Mouse (Mus musculus): ENCODE measurements around the gene Kcnk10. TPM values are rescaled to one million over a fixed set of nuclear protein-coding genes. Genes with fewer than 3 reads are reported as not detected.

The Kcnk10 gene
- polyA plus RNA-seq, 1 experiment: 0.13 TPM

- TF ChIP-seq POLR2A (IDR thresholded peaks at IDR 0.05; ENCODE audit: low read depth, low read length): no peak
- no peak for TF ChIP-seq CTCF (IDR thresholded peaks at IDR 0.05; ENCODE audit: extremely low read depth, insufficient read depth, insufficient read length, insufficient replicate concordance)
- 79% methylated on average over 3 of the region's 3 CpGs for WGBS
- H3K4me1 ChIP-seq (ENCODE audit: control insufficient read depth, insufficient read depth, insufficient read length): no peaks in the 10 kb centered on the region
These were observed 134.4 kb downstream of the Kcnk10 start for GRCm38 (mm10) chr12:98443754-98444153.

DNA sequence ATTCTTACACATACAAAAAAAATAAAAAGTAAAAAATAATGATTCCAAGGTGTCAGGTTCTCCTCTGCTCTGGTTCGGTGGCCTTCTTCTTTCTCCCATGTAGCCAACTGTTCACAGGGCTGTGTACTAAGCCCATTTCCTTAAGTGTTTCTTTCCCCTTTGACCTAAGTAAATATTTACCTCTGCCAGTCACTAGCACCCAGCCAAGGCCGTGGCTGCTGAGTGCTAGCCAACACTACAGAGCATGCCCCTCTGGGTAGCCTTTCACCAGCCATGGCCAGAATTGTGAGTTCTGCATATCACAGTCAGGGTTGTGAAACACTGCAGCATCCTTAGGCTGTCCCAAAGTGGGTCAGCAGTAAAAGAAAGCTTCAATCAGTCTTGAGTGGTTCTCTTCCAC, 140.0 kb downstream of the Kcnk10 start:
- H3K4me3 ChIP-seq (ENCODE audit: extremely low read depth, insufficient read depth, insufficient read length): no peak overlapping the region
- DNase-seq (ENCODE audit: low read depth in 1 of 2, low spot score in 2 of 2): no peak
- H3K4me1 ChIP-seq (ENCODE audit: control insufficient read depth, insufficient read depth, insufficient read length): no peaks in the 10 kb centered on the region
- TF ChIP-seq POLR2A (IDR thresholded peaks at IDR 0.05; ENCODE audit: low read depth, low read length) (no peak), CTCF (IDR thresholded peaks at IDR 0.05; ENCODE audit: extremely low read depth, insufficient read depth, insufficient read length, insufficient replicate concordance) (no peak)
- 65% methylated on average over 2 of the region's 2 CpGs for WGBS
- H3K36me3 ChIP-seq (ENCODE audit: control insufficient read depth, insufficient read depth, low read length): no peaks in the 10 kb centered on the region
- H3K27ac ChIP-seq (ENCODE audit: insufficient read depth, low read length): no peak overlapping the region
- H3K27me3 ChIP-seq (ENCODE audit: control insufficient read depth, insufficient read depth, low read length): no peaks in the 10 kb centered on the region

More at GRCm38 (mm10) chr12:98443754-98444153, 134.4 kb downstream of the Kcnk10 start:
- no peak overlapping the region for H3K27ac ChIP-seq (ENCODE audit: insufficient read depth, low read length)
- no peaks in the 10 kb centered on the region for H3K27me3 ChIP-seq (ENCODE audit: control insufficient read depth, insufficient read depth, low read length)
- no peak overlapping the region for H3K4me3 ChIP-seq (ENCODE audit: extremely low read depth, insufficient read depth, insufficient read length)
- H3K36me3 ChIP-seq (ENCODE audit: control insufficient read depth, insufficient read depth, low read length): no peaks in the 10 kb centered on the region
- no peak for DNase-seq (ENCODE audit: low read depth in 1 of 2, low spot score in 2 of 2)

DNA sequence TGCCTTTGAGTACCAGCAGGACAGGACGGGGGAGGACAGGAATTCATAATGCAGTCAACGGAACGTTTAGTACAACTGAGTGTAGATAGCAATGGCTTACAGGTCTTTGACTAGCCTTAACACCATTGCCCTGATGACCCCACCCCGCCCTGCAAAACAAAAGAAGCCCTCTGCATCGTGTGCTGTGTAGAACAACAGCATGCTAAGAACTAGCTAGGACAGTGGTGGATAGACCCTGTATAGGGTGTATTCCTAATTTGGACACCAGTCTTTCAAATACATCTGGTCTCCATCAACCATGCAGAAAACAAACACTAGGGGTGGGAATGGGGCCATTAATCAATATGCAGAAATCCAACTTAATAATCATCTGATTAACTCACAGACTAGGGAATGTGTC, 147.4 kb downstream of the Kcnk10 start:
- no peak overlapping the region for H3K4me3 ChIP-seq (ENCODE audit: extremely low read depth, insufficient read depth, insufficient read length)
- H3K4me1 ChIP-seq (ENCODE audit: control insufficient read depth, insufficient read depth, insufficient read length): no peaks in the 10 kb centered on the region
- H3K27me3 ChIP-seq (ENCODE audit: control insufficient read depth, insufficient read depth, low read length): no peaks in the 10 kb centered on the region
- TF ChIP-seq POLR2A (IDR thresholded peaks at IDR 0.05; ENCODE audit: low read depth, low read length): no peak
- TF ChIP-seq CTCF (IDR thresholded peaks at IDR 0.05; ENCODE audit: extremely low read depth, insufficient read depth, insufficient read length, insufficient replicate concordance): no peak
- DNase-seq (ENCODE audit: low read depth in 1 of 2, low spot score in 2 of 2): no peak
- H3K27ac ChIP-seq (ENCODE audit: insufficient read depth, low read length): no peak overlapping the region
- WGBS: 92% methylated on average over 5 of the region's 5 CpGs
- H3K36me3 ChIP-seq (ENCODE audit: control insufficient read depth, insufficient read depth, low read length): no peaks in the 10 kb centered on the region

DNA sequence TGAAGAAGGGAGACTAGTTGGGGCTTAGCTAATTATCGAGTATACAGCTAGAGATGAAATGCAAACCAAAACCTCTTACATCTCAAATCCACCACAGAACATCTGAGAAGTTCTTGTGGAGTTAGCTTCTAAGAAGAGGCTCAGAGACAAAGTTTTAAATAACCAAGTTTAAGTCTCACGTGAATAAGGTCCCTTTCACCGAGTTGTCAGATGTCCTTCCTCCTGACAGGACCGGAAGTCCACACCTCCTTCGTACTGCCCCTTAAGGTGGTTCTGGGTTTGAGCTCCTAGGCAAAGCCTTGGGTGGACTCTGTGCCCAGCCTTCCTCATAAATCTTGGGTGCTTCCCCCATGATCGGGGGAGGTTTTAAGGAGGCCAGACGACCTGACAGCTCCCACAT, 156.8 kb downstream of the Kcnk10 start:
- Histone ChIP-seq H3K27ac (ENCODE audit: insufficient read depth, low read length) (no peak overlapping the region), H3K4me1 (ENCODE audit: control insufficient read depth, insufficient read depth, insufficient read length) (no peaks in the 10 kb centered on the region), H3K4me3 (ENCODE audit: extremely low read depth, insufficient read depth, insufficient read length) (no peak overlapping the region), H3K27me3 (ENCODE audit: control insufficient read depth, insufficient read depth, low read length) (no peaks in the 10 kb centered on the region), H3K36me3 (ENCODE audit: control insufficient read depth, insufficient read depth, low read length) (no peaks in the 10 kb centered on the region)
- 71% methylated on average over 7 of the region's 7 CpGs for WGBS
- no peak for DNase-seq (ENCODE audit: low read depth in 1 of 2, low spot score in 2 of 2)
- TF ChIP-seq POLR2A (IDR thresholded peaks at IDR 0.05; ENCODE audit: low read depth, low read length) (no peak), CTCF (IDR thresholded peaks at IDR 0.05; ENCODE audit: extremely low read depth, insufficient read depth, insufficient read length, insufficient replicate concordance) (no peak)

GRCm38 (mm10) chr12:98419849-98420248, 158.3 kb downstream of the Kcnk10 start:
- H3K27me3 ChIP-seq (ENCODE audit: control insufficient read depth, insufficient read depth, low read length): no peaks in the 10 kb centered on the region
- H3K27ac ChIP-seq (ENCODE audit: insufficient read depth, low read length): no peak overlapping the region
- DNase-seq (ENCODE audit: low read depth in 1 of 2, low spot score in 2 of 2): no peak
- TF ChIP-seq CTCF (IDR thresholded peaks at IDR 0.05; ENCODE audit: extremely low read depth, insufficient read depth, insufficient read length, insufficient replicate concordance) (no peak), POLR2A (IDR thresholded peaks at IDR 0.05; ENCODE audit: low read depth, low read length) (no peak)
- H3K4me3 ChIP-seq (ENCODE audit: extremely low read depth, insufficient read depth, insufficient read length): no peak overlapping the region
- 79% methylated on average over 6 of the region's 6 CpGs for WGBS
- H3K36me3 ChIP-seq (ENCODE audit: control insufficient read depth, insufficient read depth, low read length): no peaks in the 10 kb centered on the region
- no peaks in the 10 kb centered on the region for H3K4me1 ChIP-seq (ENCODE audit: control insufficient read depth, insufficient read depth, insufficient read length)

DNA sequence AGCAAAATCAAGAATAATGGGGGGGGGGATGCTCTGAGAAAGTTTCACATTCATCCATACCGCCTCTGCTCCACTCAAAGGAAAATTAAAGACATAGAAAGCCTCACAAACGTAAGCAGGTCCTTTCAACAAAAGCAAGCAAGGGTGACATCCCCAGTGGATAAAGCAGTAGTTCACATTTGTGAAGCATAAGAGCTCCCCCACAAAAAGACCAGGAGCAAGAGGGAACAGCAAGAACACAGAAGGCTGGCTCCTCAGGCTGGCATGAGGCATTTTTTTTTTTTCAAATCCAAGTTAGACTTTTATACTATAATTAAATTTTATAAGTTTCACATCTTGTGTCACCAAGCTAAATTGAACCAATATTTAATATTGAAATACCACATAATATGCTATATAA, 168.5 kb downstream of the Kcnk10 start:
- WGBS: 60% methylated on average over 2 of the region's 2 CpGs
- no peaks in the 10 kb centered on the region for H3K4me1 ChIP-seq (ENCODE audit: control insufficient read depth, insufficient read depth, insufficient read length)
- DNase-seq (ENCODE audit: low read depth in 1 of 2, low spot score in 2 of 2): no peak
- no peaks in the 10 kb centered on the region for H3K36me3 ChIP-seq (ENCODE audit: control insufficient read depth, insufficient read depth, low read length)
- H3K4me3 ChIP-seq (ENCODE audit: extremely low read depth, insufficient read depth, insufficient read length): no peak overlapping the region
- H3K27ac ChIP-seq (ENCODE audit: insufficient read depth, low read length): no peak overlapping the region
- no peaks in the 10 kb centered on the region for H3K27me3 ChIP-seq (ENCODE audit: control insufficient read depth, insufficient read depth, low read length)
- no peak for TF ChIP-seq POLR2A (IDR thresholded peaks at IDR 0.05; ENCODE audit: low read depth, low read length)
- no peak for TF ChIP-seq CTCF (IDR thresholded peaks at IDR 0.05; ENCODE audit: extremely low read depth, insufficient read depth, insufficient read length, insufficient replicate concordance)

DNA sequence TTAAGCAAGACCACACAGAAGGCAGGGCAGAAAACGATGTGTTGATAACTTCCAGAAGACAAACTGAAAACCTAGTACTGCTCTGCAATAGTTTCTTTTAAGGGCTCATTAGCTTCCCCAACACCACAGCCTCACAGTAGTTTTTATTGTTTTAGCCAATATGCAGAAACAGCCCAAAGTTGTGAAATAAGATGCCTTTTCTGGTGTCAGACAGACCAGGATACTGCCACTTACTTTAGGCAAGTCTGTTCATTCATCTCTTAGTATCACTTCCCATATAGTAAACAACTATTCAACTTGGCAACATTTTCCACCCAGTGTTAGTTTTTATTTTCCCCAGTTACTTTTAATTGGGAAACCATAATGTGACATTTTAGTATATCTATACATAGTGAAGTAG, 171.5 kb downstream of the Kcnk10 start:
- Histone ChIP-seq H3K27me3 (ENCODE audit: control insufficient read depth, insufficient read depth, low read length) (no peaks in the 10 kb centered on the region), H3K27ac (ENCODE audit: insufficient read depth, low read length) (no peak overlapping the region), H3K4me1 (ENCODE audit: control insufficient read depth, insufficient read depth, insufficient read length) (no peaks in the 10 kb centered on the region), H3K4me3 (ENCODE audit: extremely low read depth, insufficient read depth, insufficient read length) (no peak overlapping the region), H3K36me3 (ENCODE audit: control insufficient read depth, insufficient read depth, low read length) (no peaks in the 10 kb centered on the region)
- WGBS: 85% methylated on average over 1 of the region's 1 CpGs
- no peak for DNase-seq (ENCODE audit: low read depth in 1 of 2, low spot score in 2 of 2)
- TF ChIP-seq POLR2A (IDR thresholded peaks at IDR 0.05; ENCODE audit: low read depth, low read length) (no peak), CTCF (IDR thresholded peaks at IDR 0.05; ENCODE audit: extremely low read depth, insufficient read depth, insufficient read length, insufficient replicate concordance) (no peak)

Data from spleen, adult 2 months (tissue).